Mouse (Mus musculus) skeletal muscle tissue, postnatal 0 days (tissue): ENCODE measurements around the gene Vmn1r32. TPM values are rescaled to one million over a fixed set of nuclear protein-coding genes. Genes with fewer than 3 reads are reported as not detected.

Experiments used
- polyA plus RNA-seq: library from polyadenylated mRNA; unstranded; fragments of >200 nt; fragmentation: Nextera tagmentation; extraction: Ambion mirVana; gene quantifications from 2 replicates; pipeline ENCODE4 v1.2.1, GENCODE M21; 2015

The Vmn1r32 gene
- polyA plus RNA-seq, result not detected in 2 replicates

DNA sequence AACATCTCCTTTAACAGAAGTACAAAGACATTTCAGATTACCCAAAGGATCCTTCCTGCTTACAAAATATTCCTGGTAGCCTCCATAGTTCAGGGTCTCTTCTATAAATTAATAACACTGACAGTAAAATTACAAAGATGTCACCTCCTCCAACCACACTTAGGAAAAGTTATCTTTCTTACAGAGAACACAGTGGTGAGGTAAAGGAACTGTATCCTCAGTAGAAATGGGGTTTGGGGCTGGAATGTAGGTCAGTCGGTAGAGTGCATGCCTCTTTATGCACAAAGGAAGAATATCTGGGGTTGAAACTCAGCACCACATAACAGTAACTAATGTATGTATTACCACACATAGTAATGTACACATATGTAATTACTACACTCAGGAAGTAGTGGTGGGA is at the start of gene Vmn1r32:
Gene Vmn1r32, minus strand, starts transcription at position 101 of the 400 bp plus-strand sequence.

DNA sequence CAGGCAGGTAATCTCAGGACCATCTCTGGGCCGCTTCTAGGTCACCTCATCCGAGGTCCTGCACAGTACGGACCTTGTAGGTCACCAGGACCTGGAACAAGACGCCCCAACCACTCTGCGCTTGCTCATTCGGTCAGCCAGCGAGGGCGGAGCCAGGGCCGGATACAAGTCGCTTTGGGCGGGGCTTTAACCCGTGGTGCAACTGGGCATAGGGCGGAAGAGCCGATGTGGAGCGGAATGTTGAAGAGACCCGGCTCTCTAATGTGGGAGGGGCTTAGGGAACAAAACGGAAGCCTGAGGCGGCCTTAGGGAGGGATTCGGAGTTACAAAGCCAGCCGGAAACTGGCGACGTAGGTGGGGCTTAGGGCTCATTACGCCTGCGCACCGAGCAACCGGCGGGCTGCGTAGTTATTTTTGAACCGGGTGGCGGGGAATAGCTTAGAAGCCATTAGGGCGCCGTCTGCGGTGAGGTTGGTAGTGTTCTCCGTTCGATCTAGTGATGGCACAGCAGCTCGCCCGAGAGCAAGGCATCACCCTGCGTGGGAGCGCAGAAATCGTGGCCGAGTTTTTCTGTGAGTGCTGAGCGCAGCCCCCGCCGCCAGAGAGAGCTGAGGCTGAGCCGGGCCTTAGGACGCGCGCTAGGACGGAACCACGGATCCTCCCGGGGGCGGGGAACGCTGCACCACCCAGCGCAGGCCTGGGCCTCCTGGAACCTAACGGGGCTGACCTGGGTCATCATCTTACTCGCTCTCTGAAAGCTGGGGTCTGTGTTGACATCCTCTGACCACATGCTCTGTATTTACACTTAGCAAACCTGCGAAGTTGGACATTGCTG is 24.7 kb downstream of the Vmn1r32 start, which contains the start of gene Mad2l1:
Gene Mad2l1, plus strand, starts transcription at position 363 of the 835 bp plus-strand sequence.

Other genes starting within 250 kb of the Vmn1r32 start
- gene Mad2l1, start 24.7 kb downstream of the Vmn1r32 start, polyA plus RNA-seq, result 21.2 and 23.2 TPM in 2 replicates
- gene Vmn1r33, start 58.2 kb upstream of the Vmn1r32 start, polyA plus RNA-seq, result not detected in 2 replicates
- not detected in 2 replicates for gene Vmn1r34, start 83.8 kb upstream of the Vmn1r32 start, polyA plus RNA-seq
- not detected in 2 replicates for gene Vmn1r35, start 125.8 kb upstream of the Vmn1r32 start, polyA plus RNA-seq
- gene Vmn1r36, start 159.1 kb upstream of the Vmn1r32 start, polyA plus RNA-seq, result not detected in 2 replicates
- gene Vmn1r37, start 169.3 kb upstream of the Vmn1r32 start, polyA plus RNA-seq, result not detected in 2 replicates
- gene Vmn1r38, start 222.5 kb upstream of the Vmn1r32 start, polyA plus RNA-seq, result not detected in 2 replicates